Mouse (Mus musculus) NIH3T3 (cell line): ENCODE results near the gene Lmx1b.

Experiments used
- DNase-seq: peaks from one replicate; pipeline ENCODE4 v3.0.0-alpha.2; 2012; ENCODE audit warnings: low read depth

The Lmx1b gene

DNA sequence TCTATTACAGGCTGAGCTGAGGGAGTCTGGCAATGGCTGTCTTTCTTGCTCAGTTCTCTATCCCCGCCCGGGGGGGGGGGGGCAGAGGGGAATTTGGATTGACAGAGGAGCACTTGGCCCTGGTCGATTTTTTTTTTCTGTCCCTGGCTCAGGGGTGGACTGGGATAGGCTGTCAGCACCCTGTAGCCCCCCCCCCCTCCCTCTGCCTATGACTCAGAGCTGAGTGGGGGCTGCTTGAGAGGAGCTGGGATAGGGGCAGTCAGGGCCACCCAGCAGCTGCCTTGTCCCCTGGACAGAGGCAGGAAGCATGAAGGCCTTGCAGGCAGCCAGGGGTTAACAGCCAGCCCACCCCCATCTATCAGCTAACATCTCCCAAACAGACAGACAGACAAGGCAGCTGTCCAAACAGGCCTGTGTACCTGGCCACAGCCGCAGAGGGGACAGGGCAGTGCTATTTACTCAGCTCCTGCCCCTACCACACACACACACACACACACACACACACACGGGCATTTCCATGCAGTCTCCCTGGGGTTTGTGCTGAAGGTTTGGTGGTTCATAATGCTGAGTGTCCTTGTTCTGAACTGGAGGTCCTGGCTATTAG lies 57.8 kb downstream of the Lmx1b start:
- no peak for DNase-seq

DNA sequence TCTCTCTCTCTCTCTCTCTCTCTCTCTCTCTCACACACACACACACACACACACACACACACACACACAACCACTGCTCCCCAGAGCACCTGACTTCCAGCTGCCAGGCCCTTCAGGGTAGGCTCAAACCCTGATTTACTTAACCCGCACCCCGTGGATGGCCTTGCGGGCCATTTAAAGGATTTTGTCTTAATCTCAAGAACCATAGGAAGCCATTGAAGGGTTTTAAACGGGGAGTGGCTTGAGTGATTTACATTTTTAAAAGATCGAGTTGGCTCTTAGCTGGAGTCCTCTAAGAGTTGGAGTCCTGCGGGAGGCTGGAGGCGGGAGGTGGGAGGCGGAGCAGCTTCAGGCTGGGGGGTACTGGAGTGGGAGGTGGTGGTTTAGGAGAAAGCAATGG lies 58.4 kb downstream of the Lmx1b start:
- DNase-seq = no peak

DNA sequence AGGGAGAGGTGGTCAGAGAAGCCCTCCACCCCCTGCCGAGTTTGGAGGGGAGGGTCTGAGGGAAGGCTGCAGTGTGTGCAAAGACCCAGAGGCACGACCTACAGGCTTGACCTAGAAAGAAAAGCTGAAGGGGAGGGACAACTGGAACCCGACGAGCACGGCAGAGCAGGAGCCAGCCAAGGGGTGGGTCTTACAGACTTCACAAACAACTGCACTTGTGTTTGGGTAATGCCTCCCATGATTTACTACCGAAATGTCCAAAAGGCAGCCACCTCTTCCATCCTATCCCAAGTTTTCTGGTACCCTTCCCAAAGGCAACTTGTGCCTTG lies 58.9 kb downstream of the Lmx1b start:
- no peak for DNase-seq

DNA sequence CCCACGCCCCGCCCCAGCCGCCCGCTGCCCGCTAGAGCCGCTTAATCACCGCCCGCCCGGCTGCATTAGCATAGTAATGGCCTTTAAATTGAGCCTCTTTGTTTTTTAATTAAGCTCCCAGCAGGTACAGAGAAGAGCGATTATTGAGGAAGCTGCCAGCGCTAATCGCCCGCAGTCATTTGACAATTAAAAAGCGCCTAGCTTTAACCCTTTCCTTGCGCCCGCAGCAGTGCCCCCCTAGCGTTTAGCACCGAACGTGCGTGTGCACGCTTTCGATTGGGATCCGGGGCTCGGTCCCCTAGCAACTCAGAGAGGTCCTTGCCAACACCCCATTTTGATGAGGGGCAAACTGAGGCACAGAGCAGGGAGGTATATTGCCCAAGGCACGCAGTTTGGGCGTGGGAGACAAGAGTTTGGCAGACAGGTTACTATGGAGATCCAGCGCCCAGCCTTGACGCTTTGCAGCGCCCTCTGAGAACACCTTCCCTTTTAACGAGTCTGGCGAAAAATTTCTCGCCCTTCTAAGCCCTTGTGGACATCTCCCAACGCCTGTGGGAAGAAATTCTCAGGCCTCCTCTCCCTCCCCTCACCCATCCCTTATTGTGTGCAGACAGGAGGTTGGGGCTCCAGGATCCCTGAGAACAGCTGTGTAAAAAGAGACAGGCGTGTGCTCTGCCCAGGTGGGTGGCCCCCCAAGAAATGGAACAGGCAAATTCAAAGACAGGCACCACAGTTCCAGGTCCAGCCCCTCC lies 59.4 kb downstream of the Lmx1b start:
- no peak for DNase-seq

- DNase-seq = no peak
Observed at GRCm38 (mm10) chr2:33575406-33575805, 64.9 kb downstream of the Lmx1b start.

GRCm38 (mm10) chr2:33573075-33573474 lies 67.2 kb downstream of the Lmx1b start:
- no peak for DNase-seq

GRCm38 (mm10) chr2:33571219-33571824 lies 69.0 kb downstream of the Lmx1b start:
- no peak for DNase-seq

DNA sequence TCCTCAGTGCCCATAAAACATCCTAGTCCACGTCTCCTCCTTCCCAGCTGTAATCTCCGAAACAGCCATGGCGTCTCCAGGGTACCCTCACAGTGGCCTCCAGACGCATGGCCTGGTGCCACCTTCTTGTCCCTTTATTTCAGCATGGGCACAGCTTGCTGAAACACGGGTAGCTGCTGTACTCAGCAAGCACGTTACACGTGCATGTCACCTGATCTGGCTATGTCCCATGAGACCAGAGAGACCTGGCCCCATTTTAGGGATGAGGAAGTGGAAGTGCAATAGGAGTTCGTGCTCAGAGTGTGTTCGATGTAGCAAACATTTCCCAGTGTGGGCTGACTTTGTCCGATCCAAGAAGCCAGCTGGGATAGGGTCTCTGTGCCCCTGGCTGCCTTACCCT lies 70.6 kb downstream of the Lmx1b start:
- no peak for DNase-seq

- peak; percentile 28 for DNase-seq
Observed at GRCm38 (mm10) chr2:33569240-33569639, 71.1 kb downstream of the Lmx1b start.

DNA sequence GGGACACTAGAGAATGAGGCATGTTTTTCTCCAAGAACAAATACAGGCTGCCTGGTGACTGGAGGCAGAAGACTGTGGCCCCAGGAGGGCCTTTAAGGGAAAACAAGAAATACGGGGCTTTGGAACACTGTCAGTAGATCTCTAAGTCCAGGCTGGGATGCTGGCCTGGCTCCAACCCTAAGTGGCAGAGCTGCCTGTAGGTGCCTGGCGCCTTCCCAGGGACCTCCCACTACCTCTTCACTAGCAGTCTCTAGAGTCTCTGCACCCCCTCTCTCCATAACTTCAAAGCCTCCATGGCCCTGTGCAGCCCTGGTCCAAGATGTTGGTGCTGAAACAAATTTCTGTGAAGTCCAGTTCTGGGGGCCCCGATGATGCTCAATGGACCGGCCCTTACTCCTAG lies 74.4 kb downstream of the Lmx1b start:
- no peak for DNase-seq

DNA sequence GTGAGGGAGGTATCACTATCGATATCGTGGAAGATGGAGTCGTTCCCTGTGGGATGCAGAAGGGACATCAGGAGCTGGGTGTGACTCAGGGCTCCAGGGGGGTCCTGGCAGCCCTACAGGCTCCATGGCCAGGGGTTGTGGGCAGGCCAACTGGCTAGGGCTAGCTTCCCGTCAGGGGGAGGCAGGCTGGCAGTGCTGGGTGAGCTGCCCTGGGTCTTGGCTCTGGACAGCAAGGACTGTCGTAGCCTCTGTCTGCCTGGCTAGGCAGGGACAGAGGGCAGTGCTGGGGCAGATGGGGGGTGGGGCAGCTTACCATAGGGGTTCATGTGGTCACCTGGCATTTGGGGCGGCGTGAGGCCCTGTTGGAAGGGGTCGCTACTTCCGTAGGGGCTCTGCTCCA lies 75.6 kb downstream of the Lmx1b start:
- DNase-seq = no peak

DNA sequence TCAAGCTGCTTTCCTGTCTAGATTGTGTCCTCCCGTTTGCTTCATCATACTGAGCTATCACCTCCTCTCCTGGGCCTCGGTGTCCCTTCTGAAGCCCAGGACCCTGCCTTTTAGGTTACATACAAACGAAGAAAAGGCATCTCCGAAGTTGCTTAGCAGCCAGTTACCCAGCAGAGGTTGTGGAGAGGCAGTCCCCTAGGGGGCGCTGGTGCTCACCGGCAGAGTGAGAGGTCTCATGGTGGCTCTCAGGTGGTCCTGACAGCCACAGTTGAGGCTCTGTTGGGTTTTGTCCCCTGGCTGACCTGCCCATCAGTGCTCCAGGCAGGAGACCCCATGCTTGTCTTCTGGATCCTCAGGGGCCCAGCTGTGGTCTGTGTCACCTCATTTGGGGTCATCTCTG lies 80.6 kb downstream of the Lmx1b start:
- peak; percentile 37 for DNase-seq

DNA sequence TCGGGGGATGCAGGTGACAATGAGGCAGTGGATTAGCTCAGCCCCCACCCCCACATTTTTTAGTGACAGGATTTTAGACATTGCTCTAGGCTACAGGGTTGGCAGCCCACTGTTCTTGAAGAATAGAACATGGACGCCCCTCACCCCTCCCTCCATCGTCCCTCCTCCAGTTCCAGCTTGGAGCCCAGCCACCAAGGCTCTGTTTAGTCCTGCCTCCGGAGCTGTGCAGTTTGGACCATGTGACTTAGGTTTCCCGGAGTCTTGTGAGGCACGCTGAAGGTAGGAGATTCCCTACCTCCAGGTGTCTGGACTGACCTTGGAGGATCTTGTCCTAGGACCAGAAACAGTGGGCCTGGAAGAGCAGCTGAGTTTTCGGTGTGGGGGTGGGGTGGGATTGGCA lies 81.0 kb downstream of the Lmx1b start:
- DNase-seq = no peak

DNA sequence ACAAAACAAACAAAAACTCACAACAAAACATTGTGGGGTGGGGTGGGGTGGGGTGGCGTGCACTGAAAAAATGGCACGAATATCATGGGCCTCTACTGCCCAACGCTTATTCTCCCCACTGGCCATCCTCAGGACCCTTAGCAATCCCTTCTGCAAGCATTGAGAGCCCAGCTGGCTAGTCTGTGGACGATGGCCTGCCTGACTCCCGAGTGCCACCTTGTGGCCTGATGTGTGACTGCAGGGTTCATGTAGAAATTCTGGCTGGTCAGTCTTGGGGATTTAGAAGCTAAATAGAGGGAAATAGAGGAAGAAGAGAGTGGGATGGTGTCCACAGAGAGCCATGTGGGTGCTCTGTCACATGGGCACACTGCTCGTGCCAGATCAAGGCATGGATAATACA lies 82.1 kb downstream of the Lmx1b start:
- DNase-seq = peak; percentile 85

DNA sequence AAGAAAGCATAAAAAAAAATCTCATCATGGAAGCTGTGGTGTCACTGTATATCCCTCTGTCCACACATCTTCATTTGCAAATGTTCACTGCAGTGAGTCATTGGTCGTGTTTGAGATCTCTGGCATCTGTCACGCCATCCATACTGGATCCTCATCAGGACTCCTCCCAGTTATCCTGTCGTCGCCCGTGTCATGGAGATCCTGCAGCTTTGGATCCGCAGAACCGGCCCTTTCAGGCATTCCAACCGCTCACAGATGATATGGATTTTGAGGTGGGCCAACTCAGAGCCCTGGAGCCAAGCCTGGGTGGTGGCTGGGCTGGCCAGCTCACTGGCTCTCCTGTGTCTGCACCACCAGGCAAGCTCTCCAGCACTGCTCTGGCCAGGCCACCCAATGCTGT lies 84.7 kb downstream of the Lmx1b start:
- peak; percentile 72 for DNase-seq

DNA sequence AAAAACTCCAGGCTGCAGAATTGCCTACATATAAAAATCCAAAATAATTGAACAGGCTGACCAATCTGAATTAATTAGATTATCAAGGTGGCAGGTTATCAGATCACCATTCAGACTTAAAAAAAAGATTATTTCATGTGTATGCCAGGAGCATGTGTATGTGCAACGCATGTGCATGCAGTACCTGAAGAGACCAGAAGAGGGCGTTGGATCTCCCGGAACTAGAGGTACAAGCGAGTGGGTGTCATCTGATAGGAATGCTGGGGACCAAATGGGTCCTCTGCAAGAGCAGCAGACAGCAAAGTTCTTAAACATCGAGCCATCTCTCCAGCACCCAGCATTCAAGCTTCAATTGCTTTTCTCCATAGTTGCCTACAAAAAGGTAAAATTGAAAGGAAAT lies 87.6 kb downstream of the Lmx1b start:
- peak; percentile 18 for DNase-seq

DNA sequence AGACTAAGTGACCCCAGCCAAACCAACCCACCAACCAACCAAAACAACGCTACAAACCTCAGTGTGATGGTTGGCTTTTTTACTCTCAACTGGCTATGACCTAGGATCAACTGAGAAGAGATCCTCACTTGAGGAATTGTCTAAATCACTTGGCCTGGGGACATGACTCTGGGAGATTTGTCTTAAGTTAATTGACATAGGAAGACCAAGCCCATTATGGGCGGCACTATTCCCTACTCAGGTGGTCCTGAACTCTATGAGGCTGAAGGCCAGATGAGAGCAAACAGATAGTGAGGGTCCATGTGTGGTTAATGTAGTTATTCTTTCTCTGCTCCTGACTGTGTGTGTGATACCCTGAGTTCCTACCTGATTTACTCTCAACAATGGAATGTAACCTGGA lies 92.7 kb downstream of the Lmx1b start:
- DNase-seq = no peak

DNA sequence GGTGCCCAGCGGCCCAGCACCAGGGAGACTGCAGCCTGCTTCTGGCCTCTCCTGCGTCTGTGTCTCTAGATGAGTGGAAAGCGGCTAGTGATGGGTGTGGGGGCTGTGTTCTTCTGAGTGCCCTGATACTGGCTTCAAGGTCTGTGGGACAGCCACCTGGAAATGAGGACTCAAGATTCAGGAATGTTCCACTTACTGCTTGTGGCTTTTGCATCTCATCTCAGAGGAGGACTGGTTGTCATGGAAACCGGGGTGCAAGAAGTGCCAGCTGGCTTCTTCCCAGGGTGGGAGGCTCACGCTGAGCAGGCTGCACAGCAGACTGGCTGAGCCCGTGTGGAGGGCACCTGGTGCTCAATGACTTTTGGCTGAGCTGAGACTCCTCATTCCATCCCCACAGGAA lies 93.4 kb downstream of the Lmx1b start:
- peak; percentile 85 for DNase-seq

- DNase-seq = no peak
Observed at GRCm38 (mm10) chr2:33546051-33546450, 94.3 kb downstream of the Lmx1b start.

DNA sequence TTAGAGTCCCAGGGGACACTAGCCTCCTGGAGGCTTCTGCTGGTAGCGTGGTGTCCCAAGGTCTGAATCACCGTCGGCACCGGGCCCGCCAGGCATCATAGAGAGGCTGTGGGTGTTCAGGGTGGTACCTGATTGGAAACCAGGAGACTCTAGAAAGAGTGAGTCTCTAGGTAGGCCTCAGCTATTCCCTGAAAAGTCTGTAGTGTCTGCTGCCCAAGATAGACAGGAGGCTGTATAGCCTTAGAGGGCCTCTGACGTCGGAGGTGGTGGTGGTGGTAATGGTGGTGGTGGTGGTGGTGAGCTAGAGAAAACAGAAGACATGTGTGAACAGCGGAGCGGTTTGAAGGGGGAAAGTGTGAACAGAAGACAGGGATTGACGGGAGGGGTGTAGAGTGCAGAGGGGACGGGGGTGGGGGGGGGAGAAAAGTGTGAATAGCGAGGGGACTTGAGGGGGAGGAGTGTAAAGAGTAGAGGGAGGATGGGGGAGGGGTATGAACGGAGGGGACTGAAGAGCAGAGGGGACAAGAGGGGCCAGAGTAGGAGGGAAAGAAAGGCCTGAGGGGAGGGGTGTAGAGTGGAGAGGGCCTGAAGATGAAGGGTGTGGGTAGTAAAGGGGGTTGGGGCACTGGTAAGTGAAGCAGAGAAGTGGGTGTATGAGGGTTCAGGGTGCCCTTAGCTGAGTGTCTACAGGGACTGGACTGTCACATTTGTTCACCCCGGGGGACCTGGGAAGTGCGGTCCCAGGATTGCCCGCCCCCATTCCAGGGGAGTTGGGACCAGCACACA lies 95.3 kb downstream of the Lmx1b start:
- DNase-seq = no peak

GRCm38 (mm10) chr2:33544203-33544762 lies 96.0 kb downstream of the Lmx1b start:
- no peak for DNase-seq

DNA sequence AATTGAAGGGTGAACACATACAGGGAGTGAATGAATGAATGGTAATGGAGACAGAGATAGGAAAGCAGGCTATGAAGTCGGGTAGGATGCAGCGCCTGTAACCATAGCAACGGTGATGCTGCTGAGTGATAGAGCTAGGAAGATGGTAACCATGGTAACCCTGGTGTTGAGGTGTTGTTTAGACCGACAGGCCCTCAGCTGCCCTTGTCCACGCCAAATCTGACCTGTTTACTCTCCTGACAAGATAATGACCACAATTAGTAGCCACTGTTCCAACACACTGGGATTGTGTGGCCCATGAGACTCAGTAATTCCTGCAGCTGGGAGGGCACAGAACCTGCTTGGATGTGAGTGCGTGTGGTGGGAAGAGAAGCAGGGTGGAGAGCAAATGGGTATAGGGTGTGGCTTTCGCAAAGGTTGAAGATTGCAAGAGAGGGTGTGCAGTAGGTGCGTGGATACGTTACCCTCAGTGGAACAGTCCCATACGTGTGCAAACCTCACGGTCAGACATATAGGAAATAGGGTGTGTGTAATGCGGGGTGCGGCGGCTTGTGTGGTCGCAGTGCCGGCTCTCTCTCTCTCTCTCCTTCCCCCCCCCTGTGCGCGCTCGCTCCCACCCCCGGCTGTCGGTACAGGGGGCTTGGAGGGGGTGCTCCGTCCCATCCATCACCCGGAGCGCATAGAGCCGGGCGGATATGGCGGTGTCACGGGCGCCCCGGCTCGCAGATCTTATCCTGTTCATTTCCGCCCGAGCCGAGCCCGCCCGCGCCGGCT lies 96.7 kb downstream of the Lmx1b start:
- DNase-seq = no peak
